Mouse (Mus musculus) heart, embryonic 12.5 days (tissue): ENCODE data around the gene Mdm2. TPM values are rescaled to one million over a fixed set of nuclear protein-coding genes. Genes with fewer than 3 reads are reported as not detected.

Experiments
- ATAC-seq: fragments of 200-750 bp; cut with Nextera tagmentation; 2 replicates; pipeline ENCODE4 v1.8.0; 2017; ENCODE audit warnings: moderate TSS enrichment, moderate library complexity; ENCODE audit not compliant: insufficient number of reproducible peaks, low FRiP score
- H3K27ac ChIP-seq: fragments of 300-500 bp; sonication (generic); 2 replicates; pipeline ENCODE4 v1.5.1; 2016; ENCODE audit warnings: mild to moderate bottlenecking, moderate library complexity; ENCODE audit not compliant: poor library complexity, severe bottlenecking
- H3K27me3 ChIP-seq: fragments of 300-500 bp; sonication (generic); replicated peaks from 2 replicates; pipeline ENCODE4 v1.6.1; 2016; ENCODE audit warnings: mild to moderate bottlenecking, moderate library complexity
- H3K36me3 ChIP-seq: fragments of 300-500 bp; sonication (generic); 2 replicates; pipeline ENCODE4 v1.6.1; 2016; ENCODE audit warnings: mild to moderate bottlenecking, moderate library complexity
- H3K4me1 ChIP-seq: fragments of 300-500 bp; sonication (generic); replicated peaks from 2 replicates; pipeline ENCODE4 v1.6.1; 2016; ENCODE audit warnings: mild to moderate bottlenecking
- H3K4me2 ChIP-seq: fragments of 300-500 bp; sonication (generic); 2 replicates; pipeline ENCODE4 v1.6.1; 2016; ENCODE audit warnings: mild to moderate bottlenecking, moderate library complexity
- H3K4me3 ChIP-seq: fragments of 300-500 bp; sonication (generic); 2 replicates; pipeline ENCODE4 v1.5.1; 2016; ENCODE audit warnings: mild to moderate bottlenecking
- H3K9ac ChIP-seq: fragments of 300-500 bp; sonication (generic); 2 replicates; pipeline ENCODE4 v1.6.1; 2016; ENCODE audit warnings: mild to moderate bottlenecking, moderate library complexity
- H3K9me3 ChIP-seq: fragments of 300-500 bp; sonication (generic); replicated peaks from 2 replicates; pipeline ENCODE4 v1.6.1; 2016; ENCODE audit warnings: mild to moderate bottlenecking, moderate library complexity
- WGBS: fragments of 180-500 bp; shearing (Covaris S2); methylation state at CpG from one replicate; pipeline ENCODE4 v1.1.7; 2016; 5-methylcytosine and 5-hydroxymethylcytosine counted together
- polyA plus RNA-seq: library from polyadenylated mRNA; unstranded; fragments of >200 nt; fragmentation: Nextera tagmentation; extraction: Ambion mirVana; gene quantifications from 2 replicates; pipeline ENCODE4 v1.2.1, GENCODE M21; 2016

Mdm2 gene
- polyA plus RNA-seq, 1 experiment from 2014 or later, result 57.4 TPM

DNA sequence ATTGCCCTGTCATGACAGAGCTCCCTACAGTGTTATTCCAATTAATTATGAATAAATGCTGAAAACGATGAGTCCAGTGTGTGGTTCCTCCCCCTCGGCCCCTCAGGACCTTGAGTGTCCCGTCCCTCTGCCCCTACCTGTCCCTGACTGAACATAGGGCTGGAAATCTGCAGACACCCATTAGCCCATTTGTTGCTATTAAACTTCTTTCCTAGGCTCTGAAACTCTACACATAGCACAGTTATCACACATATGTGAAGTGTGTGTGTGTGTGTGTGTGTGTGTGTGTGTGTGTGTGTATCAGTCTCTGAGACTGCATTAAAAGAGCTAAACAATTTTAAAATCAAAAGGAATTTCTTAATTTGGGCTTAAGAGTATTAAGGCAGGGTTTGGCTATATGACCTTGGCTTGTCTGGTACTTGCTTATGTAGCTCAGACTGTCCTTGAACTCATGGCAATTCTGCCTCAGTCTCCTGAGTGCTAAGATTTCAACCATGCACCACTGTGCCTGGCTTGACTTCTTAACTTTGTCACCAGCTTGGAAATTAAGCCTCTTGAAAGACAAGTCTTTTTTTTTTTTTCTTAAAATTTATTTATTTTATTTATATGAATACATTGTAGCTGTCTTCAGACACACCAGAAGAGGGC lies 52.8 kb downstream of the Mdm2 start:
- no peaks in the 10 kb centered on the region for H3K4me1 ChIP-seq
- no peak overlapping the region for H3K9ac ChIP-seq
- H3K36me3 ChIP-seq, result no peaks in the 10 kb centered on the region
- no peak overlapping the region for H3K4me2 ChIP-seq
- no peak overlapping the region for H3K27ac ChIP-seq
- H3K27me3 ChIP-seq, result no peaks in the 10 kb centered on the region
- no peak for ATAC-seq
- no peak overlapping the region for H3K4me3 ChIP-seq
- no peaks in the 10 kb centered on the region for H3K9me3 ChIP-seq
- 77% methylated on average over 3 of the region's 3 CpGs for WGBS

DNA sequence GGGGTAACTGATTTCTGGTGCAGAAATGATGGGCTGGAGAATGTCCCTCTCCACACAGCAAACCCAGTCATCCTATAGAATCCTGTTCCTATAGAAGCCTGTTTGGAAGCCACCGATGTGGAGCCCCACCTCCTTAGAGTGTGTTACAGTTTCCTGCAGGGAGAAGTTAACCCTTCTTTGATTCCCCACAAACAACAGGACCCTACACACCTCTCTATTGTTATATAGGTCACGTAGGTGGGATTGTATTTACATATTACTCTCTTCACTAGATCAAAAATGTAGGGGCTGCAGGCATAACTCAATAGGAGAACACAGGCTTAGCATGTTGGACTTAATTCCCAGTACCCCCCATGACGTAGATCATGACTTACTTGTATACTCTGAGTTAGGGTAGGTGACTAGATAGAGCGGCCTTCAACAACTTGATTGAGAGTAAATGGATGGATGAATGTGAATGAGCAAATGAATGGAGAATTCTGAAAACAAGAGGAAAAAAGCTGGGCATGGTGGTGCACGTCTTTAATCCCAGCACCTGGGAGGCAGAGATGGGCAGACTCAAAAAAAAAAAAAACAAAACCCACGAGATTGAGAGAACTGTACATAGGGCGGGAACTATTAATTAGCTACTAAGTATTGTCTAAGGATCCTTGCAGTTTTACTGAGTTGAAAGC lies 53.4 kb downstream of the Mdm2 start:
- Histone ChIP-seq H3K36me3 (no peaks in the 10 kb centered on the region), H3K4me1 (no peaks in the 10 kb centered on the region), H3K27ac (no peak overlapping the region), H3K9ac (no peak overlapping the region), H3K9me3 (no peaks in the 10 kb centered on the region), H3K4me2 (no peak overlapping the region), H3K27me3 (no peaks in the 10 kb centered on the region), H3K4me3 (no peak overlapping the region)
- 74% methylated on average over 7 of the region's 7 CpGs for WGBS
- no peak for ATAC-seq

DNA sequence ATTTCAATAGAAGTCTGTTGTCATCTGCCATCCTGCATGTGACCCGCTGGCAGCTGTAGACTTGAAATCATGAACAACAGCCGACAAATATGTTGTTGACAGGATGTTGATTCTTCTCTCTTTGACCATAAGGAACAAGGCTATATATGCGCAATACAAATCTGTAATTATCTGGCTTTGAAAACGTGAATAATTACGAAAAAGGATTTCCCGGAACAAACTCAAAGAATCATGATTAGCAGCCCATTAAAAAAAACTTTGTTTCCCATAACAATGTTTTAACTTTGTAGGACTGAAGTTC lies 53.9 kb downstream of the Mdm2 start:
- Histone ChIP-seq H3K36me3 (no peaks in the 10 kb centered on the region), H3K4me3 (no peak overlapping the region), H3K4me1 (no peaks in the 10 kb centered on the region), H3K9ac (no peak overlapping the region), H3K27me3 (no peaks in the 10 kb centered on the region), H3K27ac (no peak overlapping the region), H3K9me3 (no peaks in the 10 kb centered on the region), H3K4me2 (no peak overlapping the region)
- ATAC-seq, result no peak
- WGBS, result 84% methylated on average over 6 of the region's 6 CpGs

DNA sequence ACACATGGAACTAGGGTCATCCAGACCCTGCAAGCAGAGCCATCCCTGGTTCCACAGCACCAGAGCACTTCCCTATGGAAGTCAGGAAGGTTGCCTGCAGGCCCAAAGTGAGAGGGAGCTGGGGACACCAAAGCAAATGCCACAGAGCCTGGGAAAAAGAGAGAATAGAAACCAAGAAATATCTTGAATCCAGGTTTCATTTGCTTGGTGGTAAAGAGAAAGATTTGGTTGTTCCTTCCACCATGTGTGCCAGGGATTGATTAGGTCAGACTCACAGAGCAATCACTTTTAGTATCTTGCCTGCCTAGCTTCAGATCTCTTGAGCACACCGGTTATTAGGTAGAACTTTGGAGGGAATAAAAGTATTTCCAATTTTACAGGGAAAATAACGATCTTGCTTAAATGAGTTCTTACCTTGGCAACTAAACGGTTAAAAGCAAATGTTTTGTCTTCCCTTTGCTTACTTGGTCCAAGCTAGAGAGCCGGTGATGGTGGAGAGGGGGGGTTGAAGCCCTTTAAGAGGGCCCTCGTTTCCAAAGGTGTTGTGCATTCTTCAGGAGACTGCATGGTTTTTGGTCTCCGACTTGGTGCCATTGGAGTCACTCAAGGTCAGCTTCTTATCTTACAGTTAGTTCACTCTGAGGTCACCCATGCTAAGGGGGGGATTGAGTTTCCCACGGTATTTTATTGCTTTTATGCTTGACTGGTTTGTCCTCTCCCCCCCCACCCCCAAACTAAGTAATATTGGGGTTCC lies 54.5 kb downstream of the Mdm2 start:
- Histone ChIP-seq H3K4me1 (no peaks in the 10 kb centered on the region), H3K4me3 (no peak overlapping the region), H3K9me3 (no peaks in the 10 kb centered on the region), H3K27ac (no peak overlapping the region), H3K9ac (no peak overlapping the region), H3K4me2 (no peak overlapping the region), H3K36me3 (no peaks in the 10 kb centered on the region), H3K27me3 (no peaks in the 10 kb centered on the region)
- WGBS, result 50% methylated on average over 7 of the region's 7 CpGs
- ATAC-seq, result no peak

DNA sequence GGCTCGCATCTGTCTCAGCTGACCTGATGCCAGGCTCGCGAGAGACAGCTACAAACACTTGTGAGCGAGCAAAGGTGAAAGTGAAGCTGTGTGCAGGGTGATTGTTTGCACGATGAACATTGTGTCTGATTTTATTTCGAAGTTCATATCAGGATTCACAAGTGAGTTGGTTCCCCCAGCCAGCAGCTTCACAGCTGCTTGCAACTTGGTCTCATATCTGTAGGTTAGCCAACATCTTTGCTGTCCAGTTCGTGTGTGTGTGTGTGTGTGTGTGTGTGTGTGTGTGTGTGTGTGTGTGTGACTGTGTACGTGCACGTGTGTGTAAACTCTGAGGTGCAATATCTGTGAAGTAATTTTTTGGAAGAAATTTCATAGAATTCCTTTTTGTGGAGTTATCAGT lies 55.1 kb downstream of the Mdm2 start:
- no peak overlapping the region for H3K9ac ChIP-seq
- H3K4me3 ChIP-seq, result no peak overlapping the region
- WGBS, result 80% methylated on average over 9 of the region's 9 CpGs
- ATAC-seq, result no peak
- H3K27me3 ChIP-seq, result no peaks in the 10 kb centered on the region
- no peaks in the 10 kb centered on the region for H3K9me3 ChIP-seq
- no peaks in the 10 kb centered on the region for H3K36me3 ChIP-seq
- no peaks in the 10 kb centered on the region for H3K4me1 ChIP-seq
- H3K4me2 ChIP-seq, result no peak overlapping the region
- H3K27ac ChIP-seq, result no peak overlapping the region

DNA sequence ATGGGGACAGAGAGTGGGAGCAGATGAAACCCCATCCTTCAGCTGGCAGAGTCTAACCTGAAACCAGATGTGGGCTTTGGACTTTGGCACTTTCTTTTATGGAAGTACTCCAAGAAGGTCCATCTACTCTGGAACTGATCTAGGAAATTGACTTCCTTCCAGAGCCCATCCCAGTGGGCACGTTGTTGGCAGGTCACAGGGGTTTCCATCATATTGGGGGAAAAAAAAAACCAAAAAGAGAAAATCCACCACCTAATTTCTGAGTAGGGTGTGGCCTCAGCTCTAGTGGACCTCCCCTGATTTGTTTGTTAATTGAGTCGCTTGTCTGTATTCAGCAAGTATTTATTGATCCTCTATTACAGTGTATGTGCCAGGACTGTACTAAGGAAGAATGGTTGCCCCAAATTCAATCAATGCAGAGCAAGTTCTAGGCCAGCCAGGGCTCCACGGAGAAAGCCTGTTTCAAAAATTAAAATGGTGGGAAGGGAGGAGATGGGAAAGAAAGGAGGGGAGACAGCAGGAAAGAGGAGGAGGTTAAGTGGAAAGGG lies 55.9 kb downstream of the Mdm2 start:
- WGBS, result 79% methylated on average over 3 of the region's 3 CpGs
- no peak overlapping the region for H3K4me3 ChIP-seq
- H3K27ac ChIP-seq, result no peak overlapping the region
- H3K4me1 ChIP-seq, result no peaks in the 10 kb centered on the region
- no peak overlapping the region for H3K9ac ChIP-seq
- no peaks in the 10 kb centered on the region for H3K27me3 ChIP-seq
- no peaks in the 10 kb centered on the region for H3K36me3 ChIP-seq
- no peak overlapping the region for H3K4me2 ChIP-seq
- no peak for ATAC-seq
- H3K9me3 ChIP-seq, result no peaks in the 10 kb centered on the region

DNA sequence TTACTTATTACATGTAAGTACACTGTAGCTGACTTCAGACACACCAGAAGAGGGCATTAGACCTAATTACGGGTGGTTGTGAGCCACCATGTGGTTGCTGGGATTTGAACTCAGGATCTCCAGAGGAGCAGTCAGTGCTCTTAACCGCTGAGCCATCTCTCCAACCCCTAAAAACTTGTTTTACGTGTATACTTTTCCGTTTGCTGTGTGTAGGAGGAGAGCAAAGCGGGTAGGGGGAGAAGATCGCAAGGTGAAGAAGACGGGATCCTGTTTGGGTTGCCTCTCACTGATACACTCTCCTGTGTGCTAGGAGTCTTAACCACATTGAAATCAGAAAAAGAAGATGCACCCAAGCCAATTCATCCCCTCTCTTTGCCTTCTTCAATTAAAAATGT lies 56.8 kb downstream of the Mdm2 start:
- H3K27me3 ChIP-seq, result no peaks in the 10 kb centered on the region
- 88% methylated on average over 7 of the region's 7 CpGs for WGBS

DNA sequence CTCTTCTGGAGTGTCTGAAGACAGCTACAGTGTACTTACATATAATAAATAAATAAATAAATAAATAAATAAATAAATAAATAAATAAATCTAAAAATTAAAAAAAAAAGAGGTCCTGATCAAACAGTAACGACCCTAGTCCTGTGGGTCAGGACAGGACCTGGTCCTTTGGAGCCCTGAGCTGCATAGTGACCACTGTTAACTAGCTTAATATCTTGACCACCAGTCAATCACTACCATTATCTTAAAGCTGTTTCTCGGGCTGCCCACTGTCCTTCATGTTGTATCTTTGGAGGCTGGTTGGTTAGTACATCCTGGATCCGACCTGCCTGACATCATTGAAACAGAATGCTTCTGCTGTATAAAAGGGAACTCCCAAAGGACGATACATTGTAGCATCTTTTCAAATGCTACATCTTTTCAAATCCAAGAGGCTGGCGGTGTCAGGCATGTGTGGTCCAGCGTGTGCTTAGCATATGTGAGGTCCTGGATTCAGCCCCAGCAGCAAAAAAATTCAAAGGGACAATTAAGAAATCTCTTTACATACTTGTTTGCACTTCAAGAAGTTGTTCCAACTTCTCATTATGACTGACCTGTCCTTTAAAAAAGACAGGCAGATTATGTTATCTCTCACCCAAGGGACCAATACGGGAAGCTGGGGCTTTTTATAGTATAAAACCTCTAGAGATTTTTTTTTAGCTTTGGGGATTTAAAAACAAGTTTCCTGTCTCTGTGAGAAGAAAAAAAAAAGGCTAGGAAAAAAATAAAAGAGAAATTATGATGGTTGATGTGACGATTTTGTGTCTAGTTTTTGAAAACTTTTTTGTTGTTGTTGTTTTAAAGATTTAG lies 57.4 kb downstream of the Mdm2 start:
- Histone ChIP-seq H3K27me3 (no peaks in the 10 kb centered on the region), H3K27ac (no peak overlapping the region), H3K4me1 (no peaks in the 10 kb centered on the region), H3K9me3 (no peaks in the 10 kb centered on the region), H3K4me2 (no peak overlapping the region), H3K4me3 (no peak overlapping the region), H3K9ac (no peak overlapping the region), H3K36me3 (no peaks in the 10 kb centered on the region)
- no peak for ATAC-seq
- WGBS, result 71% methylated on average over 8 of the region's 8 CpGs

More for the DNA sequence above, 56.8 kb downstream of the Mdm2 start:
- Histone ChIP-seq H3K27ac (no peak overlapping the region), H3K4me3 (no peak overlapping the region), H3K36me3 (no peaks in the 10 kb centered on the region), H3K4me1 (no peaks in the 10 kb centered on the region), H3K4me2 (no peak overlapping the region), H3K9me3 (no peaks in the 10 kb centered on the region), H3K9ac (no peak overlapping the region)
- no peak for ATAC-seq

DNA sequence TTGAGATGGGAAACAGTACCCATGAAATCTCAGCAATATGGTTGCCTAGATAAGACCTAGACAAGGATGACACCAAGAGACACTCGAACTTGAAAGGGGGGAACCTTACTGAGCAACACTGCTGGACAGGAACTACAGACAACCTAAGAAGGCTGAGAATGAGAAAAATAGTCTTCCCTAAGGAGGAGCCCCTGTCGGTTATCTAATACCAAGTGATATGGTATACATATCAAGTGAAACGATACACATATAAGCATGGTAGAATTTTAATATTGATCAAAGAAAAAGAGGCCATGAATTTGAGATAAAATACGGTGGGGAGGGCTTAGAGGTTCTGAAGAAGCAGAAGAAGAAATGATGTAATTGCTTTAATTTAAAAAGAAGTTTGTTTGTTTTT lies 58.2 kb downstream of the Mdm2 start:
- Histone ChIP-seq H3K4me2 (no peak overlapping the region), H3K36me3 (no peaks in the 10 kb centered on the region), H3K4me1 (no peaks in the 10 kb centered on the region), H3K4me3 (no peak overlapping the region), H3K27ac (no peak overlapping the region), H3K27me3 (no peaks in the 10 kb centered on the region), H3K9me3 (no peaks in the 10 kb centered on the region), H3K9ac (no peak overlapping the region)
- 83% methylated on average over 4 of the region's 4 CpGs for WGBS
- ATAC-seq, result no peak

DNA sequence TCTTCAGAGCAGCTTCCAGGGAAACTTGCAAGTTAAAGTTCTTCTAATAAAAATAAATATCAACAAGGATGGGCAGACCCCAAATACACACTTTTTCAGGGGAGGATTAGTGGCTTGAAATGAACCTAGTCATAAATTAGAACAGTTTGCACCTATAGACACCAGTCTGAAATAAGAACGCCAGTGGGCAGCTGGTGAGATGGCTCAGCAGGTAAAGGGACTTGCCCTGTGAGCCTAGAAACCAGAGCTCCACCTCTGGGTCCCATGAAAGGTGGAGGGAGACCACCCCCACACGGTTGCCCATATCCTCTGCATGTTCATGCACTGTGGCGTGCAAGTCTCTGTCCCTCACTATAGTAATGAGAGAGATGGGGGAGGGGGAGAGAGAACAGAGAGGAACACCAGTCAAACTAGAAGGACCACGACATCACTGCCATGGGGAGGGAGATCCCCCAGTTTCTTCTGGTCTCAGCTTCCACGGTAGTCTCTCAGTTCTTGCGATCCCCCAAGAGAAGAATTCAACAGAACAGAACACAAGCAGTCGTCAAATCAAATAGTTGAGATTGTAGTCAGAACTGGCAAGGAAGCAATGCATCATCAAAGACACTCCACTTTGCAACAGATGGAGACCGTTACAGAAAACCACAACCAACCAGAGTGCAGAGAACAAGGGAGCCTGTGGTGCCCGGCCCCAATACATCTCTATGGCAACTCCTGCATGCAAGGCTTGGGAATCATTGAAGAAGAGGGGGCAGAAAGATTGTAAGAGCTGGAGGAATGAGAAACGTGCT lies 58.8 kb downstream of the Mdm2 start:
- H3K27me3 ChIP-seq, result no peaks in the 10 kb centered on the region
- H3K4me1 ChIP-seq, result no peaks in the 10 kb centered on the region
- H3K36me3 ChIP-seq, result no peaks in the 10 kb centered on the region
- no peak overlapping the region for H3K4me3 ChIP-seq
- no peaks in the 10 kb centered on the region for H3K9me3 ChIP-seq
- H3K27ac ChIP-seq, result no peak overlapping the region
- H3K4me2 ChIP-seq, result no peak overlapping the region
- H3K9ac ChIP-seq, result no peak overlapping the region
- WGBS, result 68% methylated on average over 10 of the region's 10 CpGs
- ATAC-seq, result no peak
